Mouse (Mus musculus) myocyte (in vitro differentiated cells): Measurements from ENCODE around the gene Znhit2.

Experiments used
- MYOD1 ChIP-seq, 3 experiments: IDR thresholded peaks; one replicate each; pipeline ENCODE4 v1.6.1; 2011; ENCODE audit warnings: control low read depth in 2 of 3, low read depth in 2 of 3, mild to moderate bottlenecking in 2 of 3, moderate library complexity in 1 of 3; ENCODE audit not compliant: insufficient read length in 2 of 3, control insufficient read depth in 1 of 3
- POLR2A ChIP-seq: IDR thresholded peaks from one replicate; pipeline ENCODE4 v1.6.1; 2011; ENCODE audit warnings: low read depth, mild to moderate bottlenecking, control low read depth, moderate library complexity; ENCODE audit not compliant: insufficient read length

GRCm38 (mm10) chr19:6046294-6047153 is 14.5 kb upstream of the Znhit2 start, which contains the start of gene Syvn1:
- TF ChIP-seq POLR2A = peak; percentile 93
- TF ChIP-seq MYOD1 (IDR thresholded peaks at IDR 0.05; ENCODE audit: control insufficient read depth in 1 of 3, insufficient read length in 2 of 3, low read depth in 2 of 3) = peak in 1 of 3 experiments; percentile 11
